Mouse (Mus musculus) kidney, adult 9 months (tissue): ENCODE measurements around the gene Efna4.
A peak's percentile ranks its signal among the peaks of the same experiment; 100 is the strongest.

Source experiments
- DNase-seq: peaks from one replicate; pipeline ENCODE4 v3.0.0; 2022

Efna4 gene

GRCm38 (mm10) chr3:89300071-89300470, 37.8 kb downstream of the Efna4 start:
- DNase-seq = peak; percentile 89

DNA sequence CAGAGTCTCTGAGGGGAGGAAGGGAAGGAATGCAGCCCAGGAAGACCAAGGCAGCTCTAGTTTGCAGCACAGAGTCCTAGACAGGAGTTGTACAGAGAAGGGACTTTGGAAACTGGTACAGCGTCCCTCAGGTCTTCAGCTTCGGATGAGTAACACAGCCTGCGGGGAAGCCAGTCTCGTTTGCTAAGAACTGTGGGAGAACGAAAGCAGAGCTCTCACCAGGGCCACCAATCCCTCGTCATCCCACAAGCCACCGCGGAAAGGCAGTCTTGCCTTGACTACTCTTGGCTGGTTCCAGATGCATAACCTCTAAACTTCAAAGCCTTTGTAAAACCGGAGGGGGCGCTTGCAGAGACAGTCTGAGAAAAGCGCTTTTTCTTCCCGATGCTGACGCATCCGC, 38.3 kb downstream of the Efna4 start:
- DNase-seq = peak; percentile 67

GRCm38 (mm10) chr3:89298908-89299307, 38.9 kb downstream of the Efna4 start:
- no peak for DNase-seq

GRCm38 (mm10) chr3:89296761-89297396, 40.9 kb downstream of the Efna4 start:
- DNase-seq = no peak

- no peak for DNase-seq
These were observed 42.1 kb downstream of the Efna4 start for GRCm38 (mm10) chr3:89295685-89296230.

DNA sequence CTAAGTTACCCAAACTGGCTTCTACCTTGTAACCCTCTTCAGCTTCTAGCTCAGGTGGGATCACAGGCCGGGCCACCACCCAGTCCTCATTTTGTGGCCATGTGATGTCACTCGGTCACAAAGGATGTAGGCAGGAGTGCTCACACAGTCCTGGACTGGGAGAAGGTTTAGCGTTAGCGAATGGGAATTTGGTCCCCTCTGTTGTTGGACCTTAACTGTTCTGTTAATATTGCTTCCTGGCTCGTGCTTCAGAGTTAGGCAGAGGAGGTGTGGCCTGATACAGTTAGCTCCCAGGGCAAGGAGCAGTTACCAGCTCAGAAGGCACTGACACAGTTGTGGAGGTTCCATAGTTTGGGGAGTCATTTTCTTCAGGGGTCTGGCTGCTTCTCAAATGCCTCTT, 43.6 kb downstream of the Efna4 start:
- DNase-seq = peak; percentile 85

GRCm38 (mm10) chr3:89293247-89293918, 44.4 kb downstream of the Efna4 start:
- peak; percentile 82 for DNase-seq

GRCm38 (mm10) chr3:89292303-89292702, 45.5 kb downstream of the Efna4 start:
- DNase-seq = no peak

- DNase-seq = no peak
These were observed 46.0 kb downstream of the Efna4 start for GRCm38 (mm10) chr3:89291874-89292273.

GRCm38 (mm10) chr3:89288503-89288928, 49.3 kb downstream of the Efna4 start:
- DNase-seq = peak; percentile 72

DNA sequence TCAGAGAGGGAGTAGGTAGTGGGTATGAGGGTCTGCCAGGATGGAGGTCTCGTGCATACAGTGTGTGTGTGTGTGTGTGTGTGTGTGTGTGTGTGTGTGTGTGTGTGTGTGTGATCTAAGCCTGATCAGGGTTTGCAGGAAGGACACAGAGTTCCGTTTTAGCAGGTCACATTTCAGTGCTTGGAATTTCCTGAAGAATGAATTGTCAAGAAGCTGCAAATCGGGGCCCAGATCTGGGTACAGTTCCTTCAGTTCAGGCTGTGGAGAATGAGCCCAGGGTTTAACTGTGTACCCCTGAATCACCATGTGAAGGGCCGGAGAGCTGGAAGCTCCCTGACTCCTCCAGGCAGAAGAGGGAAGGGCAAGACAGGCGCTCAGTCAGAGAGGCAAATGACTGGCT, 50.5 kb downstream of the Efna4 start:
- DNase-seq = no peak

DNA sequence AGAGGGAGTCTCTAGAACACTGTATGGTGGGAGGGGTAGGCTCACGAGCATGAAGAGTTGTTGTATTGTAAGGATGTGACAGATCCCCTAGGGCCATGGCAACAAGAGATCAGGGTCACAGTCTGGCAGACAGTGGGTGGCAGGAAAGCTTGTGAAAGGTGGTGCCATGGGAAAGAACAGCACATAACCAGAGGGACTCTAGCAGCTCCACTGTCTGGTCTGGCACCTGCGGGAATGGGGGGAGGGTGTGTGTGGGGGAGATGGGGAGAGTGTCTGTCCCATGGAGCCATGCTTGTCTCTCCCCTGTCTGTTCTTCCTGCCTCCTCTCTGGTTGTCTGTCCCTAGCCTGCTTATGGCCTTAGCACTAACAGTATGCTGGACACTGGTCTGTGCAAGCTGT, 52.3 kb downstream of the Efna4 start:
- no peak for DNase-seq

DNA sequence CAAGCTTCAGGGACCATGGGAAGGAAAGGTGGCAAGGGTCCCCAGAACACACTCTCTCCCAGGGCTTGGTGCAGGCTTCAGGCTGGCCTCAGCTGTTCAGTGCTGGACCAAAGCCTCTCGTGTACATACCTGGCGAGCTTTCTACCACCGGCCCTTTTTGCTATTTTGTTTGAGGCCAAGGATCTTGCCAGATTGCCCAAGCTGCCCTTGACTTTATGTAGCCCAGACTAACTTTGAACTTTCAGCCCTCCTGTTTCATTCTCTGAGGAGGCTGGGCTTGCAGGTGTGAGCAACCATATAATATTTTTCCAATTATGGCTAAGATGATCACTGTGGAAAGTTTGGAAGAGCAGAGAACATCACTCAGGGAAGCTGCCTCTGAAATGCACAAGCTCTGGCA, 53.6 kb downstream of the Efna4 start:
- no peak for DNase-seq
